Mouse (Mus musculus) gonadal fat pad, adult 2 months (tissue): ENCODE data around the gene Lysmd2. TPM values are rescaled to one million over a fixed set of nuclear protein-coding genes. Genes with fewer than 3 reads are reported as not detected.
"Not testable (repeated sequence)": the region's sequence is repeated elsewhere in the genome, so short reads cannot be mapped to it uniquely, and the experiment has no call there.

Source experiments
- DNase-seq: peaks from one replicate; pipeline ENCODE4 v3.0.0-alpha.2; 2012; ENCODE audit warnings: low read depth
- polyA plus RNA-seq: library from polyadenylated mRNA; depleted of rRNA; stranded (reverse); fragments of >200 nt; gene quantifications from 2 replicates; pipeline ENCODE4 v1.2.3, GENCODE M21; 2012

The Lysmd2 gene
- polyA plus RNA-seq, 1 experiment, result 10.2 TPM

- no peak for DNase-seq
These were observed 715 bp downstream of the Lysmd2 start for GRCm38 (mm10) chr9:75626308-75626604.

GRCm38 (mm10) chr9:75630823-75631454 is 5.4 kb downstream of the Lysmd2 start:
- DNase-seq, result no peak

- DNase-seq, result no peak
These were observed 6.6 kb downstream of the Lysmd2 start for GRCm38 (mm10) chr9:75632111-75632510.

GRCm38 (mm10) chr9:75632902-75633301 is 7.4 kb downstream of the Lysmd2 start:
- no peak for DNase-seq

- DNase-seq, result no peak
These were observed 8.1 kb downstream of the Lysmd2 start for GRCm38 (mm10) chr9:75633603-75634002.

GRCm38 (mm10) chr9:75634226-75634625 is 8.7 kb downstream of the Lysmd2 start:
- DNase-seq, result no peak

GRCm38 (mm10) chr9:75645405-75645804 is 19.9 kb downstream of the Lysmd2 start:
- DNase-seq, result no peak

- no peak for DNase-seq
These were observed 28.7 kb downstream of the Lysmd2 start for GRCm38 (mm10) chr9:75653981-75654911.

- DNase-seq, result not testable (repeated sequence)
These were observed 30.9 kb downstream of the Lysmd2 start for GRCm38 (mm10) chr9:75656456-75656855.

GRCm38 (mm10) chr9:75660917-75661316 is 35.4 kb downstream of the Lysmd2 start:
- DNase-seq, result no peak

- DNase-seq, result no peak
These were observed 39.8 kb downstream of the Lysmd2 start for GRCm38 (mm10) chr9:75665364-75665763.

- DNase-seq, result no peak
These were observed 41.1 kb downstream of the Lysmd2 start for GRCm38 (mm10) chr9:75666612-75667011.

- DNase-seq, result no peak
These were observed 47.2 kb downstream of the Lysmd2 start for GRCm38 (mm10) chr9:75672769-75673168.

- no peak for DNase-seq
These were observed 50.7 kb downstream of the Lysmd2 start for GRCm38 (mm10) chr9:75676226-75676625.

- no peak for DNase-seq
These were observed 52.8 kb downstream of the Lysmd2 start for GRCm38 (mm10) chr9:75678341-75678740.

GRCm38 (mm10) chr9:75679629-75680028 is 54.1 kb downstream of the Lysmd2 start:
- DNase-seq, result no peak

GRCm38 (mm10) chr9:75680606-75681005 is 55.1 kb downstream of the Lysmd2 start:
- no peak for DNase-seq

GRCm38 (mm10) chr9:75683426-75684191 is 58.1 kb downstream of the Lysmd2 start, which contains the start of gene Scg3:
Gene Scg3 (minus strand): TSS chr9:75684056.
- no peak for DNase-seq

GRCm38 (mm10) chr9:75684292-75684691 is 58.8 kb downstream of the Lysmd2 start:
- DNase-seq, result no peak

GRCm38 (mm10) chr9:75684772-75685171 is 59.2 kb downstream of the Lysmd2 start:
- DNase-seq, result no peak
